Mouse (Mus musculus): Measurements from ENCODE around the gene Dusp28.

DNA sequence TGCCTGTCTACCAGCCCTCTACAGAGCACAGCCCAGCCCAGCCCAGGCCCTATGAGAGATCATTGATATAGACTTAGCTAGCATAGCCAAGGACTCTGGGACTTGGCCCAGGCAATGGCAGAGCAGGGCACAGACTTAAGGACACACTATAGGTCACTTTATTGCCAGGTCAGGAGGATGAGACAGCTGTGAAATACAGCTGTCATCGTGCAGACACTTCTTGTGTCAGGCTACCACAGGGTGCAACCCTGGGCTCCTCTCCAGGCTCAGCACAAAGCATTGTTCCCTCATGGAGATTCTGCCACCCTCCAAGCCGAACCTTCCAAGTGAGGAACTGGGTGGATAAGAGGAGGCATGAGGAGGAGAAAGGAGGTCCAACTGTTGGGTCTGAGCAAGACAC, 36.8 kb upstream of the Dusp28 start:
- TF ChIP-seq CTCF (IDR thresholded peaks at IDR 0.05), result no peak
- no peak for TF ChIP-seq EP300 (IDR thresholded peaks at IDR 0.05)

Data from lung, postnatal 0 days (tissue).